Mouse (Mus musculus) lung, embryonic 15.5 days (tissue): ENCODE data around the gene Zc3h15. TPM values are rescaled to one million over a fixed set of nuclear protein-coding genes. Genes with fewer than 3 reads are reported as not detected.

Experiments used
- ATAC-seq: fragments of 200-750 bp; cut with Nextera tagmentation; 2 replicates; pipeline ENCODE4 v1.8.0; 2017; ENCODE audit warnings: moderate number of reproducible peaks, borderline replicate concordance; ENCODE audit not compliant: low FRiP score, low TSS enrichment; ENCODE audit errors: extremely low read depth
- H3K27ac ChIP-seq: fragments of 300-500 bp; sonication (generic); 2 replicates; pipeline ENCODE4 v1.5.1; 2015; ENCODE audit warnings: moderate library complexity, mild to moderate bottlenecking, inconsistent platforms
- H3K27me3 ChIP-seq: fragments of 300-500 bp; sonication (generic); 2 replicates; pipeline ENCODE4 v1.6.1; 2015; ENCODE audit warnings: inconsistent platforms
- H3K36me3 ChIP-seq: fragments of 300-500 bp; sonication (generic); 2 replicates; pipeline ENCODE4 v1.6.1; 2015; ENCODE audit warnings: inconsistent platforms
- H3K4me1 ChIP-seq: fragments of 300-500 bp; sonication (generic); 2 replicates; pipeline ENCODE4 v1.6.1; 2015; ENCODE audit warnings: inconsistent platforms
- H3K4me2 ChIP-seq: fragments of 300-500 bp; sonication (generic); 2 replicates; pipeline ENCODE4 v1.6.1; 2015; ENCODE audit warnings: inconsistent platforms, mild to moderate bottlenecking, moderate library complexity
- H3K4me3 ChIP-seq: fragments of 300-500 bp; sonication (generic); 2 replicates; pipeline ENCODE4 v1.5.1; 2015; ENCODE audit warnings: mild to moderate bottlenecking, inconsistent platforms
- H3K9ac ChIP-seq: fragments of 300-500 bp; sonication (generic); 2 replicates; pipeline ENCODE4 v1.6.1; 2015; ENCODE audit warnings: inconsistent platforms
- H3K9me3 ChIP-seq: fragments of 300-500 bp; sonication (generic); 2 replicates; pipeline ENCODE4 v1.6.1; 2016; ENCODE audit warnings: inconsistent platforms
- WGBS: fragments of 180-500 bp; shearing (Covaris S2); methylation state at CpG from one replicate; pipeline ENCODE4 v1.1.7; 2015; 5-methylcytosine and 5-hydroxymethylcytosine counted together
- polyA plus RNA-seq: library from polyadenylated mRNA; unstranded; fragments of >200 nt; fragmentation: Nextera tagmentation; extraction: Ambion mirVana; gene quantifications from 2 replicates; pipeline ENCODE4 v1.2.1, GENCODE M21; 2015

Zc3h15 gene
- polyA plus RNA-seq, 1 experiment from 2014 or later = 99.7 TPM

- Histone ChIP-seq H3K9ac (no peak overlapping the region), H3K27me3 (no peaks in the 10 kb centered on the region), H3K4me2 (no peak overlapping the region), H3K9me3 (no peaks in the 10 kb centered on the region), H3K4me3 (no peak overlapping the region), H3K27ac (no peak overlapping the region), H3K36me3 (0 out of 2 replicates have a peak, but pooled peaks cover 8% of the 10 kb centered on the region), H3K4me1 (no peaks in the 10 kb centered on the region)
- ATAC-seq = no peak
- WGBS = 49% methylated on average over 5 of the region's 5 CpGs
These were observed 31.4 kb downstream of the Zc3h15 start for GRCm38 (mm10) chr2:83675681-83676080.

- H3K27ac ChIP-seq = no peak overlapping the region
- no peaks in the 10 kb centered on the region for H3K9me3 ChIP-seq
- H3K4me2 ChIP-seq = no peak overlapping the region
- no peaks in the 10 kb centered on the region for H3K27me3 ChIP-seq
- peaks cover 7% of the 10 kb centered on the region for H3K4me1 ChIP-seq
- H3K4me3 ChIP-seq = no peak overlapping the region
- H3K9ac ChIP-seq = no peak overlapping the region
- 0 out of 2 replicates have a peak, but pooled peaks cover 8% of the 10 kb centered on the region for H3K36me3 ChIP-seq
- WGBS = 78% methylated on average over 4 of the region's 4 CpGs
- ATAC-seq = no peak
These were observed 32.1 kb downstream of the Zc3h15 start for GRCm38 (mm10) chr2:83676226-83676870.

GRCm38 (mm10) chr2:83681332-83681731, 37.1 kb downstream of the Zc3h15 start:
- Histone ChIP-seq H3K4me1 (peaks cover 13% of the 10 kb centered on the region), H3K9ac (no peak overlapping the region), H3K4me2 (no peak overlapping the region), H3K36me3 (no peaks in the 10 kb centered on the region), H3K9me3 (no peaks in the 10 kb centered on the region), H3K4me3 (no peak overlapping the region), H3K27me3 (no peaks in the 10 kb centered on the region), H3K27ac (0 out of 2 replicates have a peak overlapping the region, but pooled peaks have one; percentile 33)
- peak; percentile 76; the same call in 1 of the 2 replicates for ATAC-seq
- 51% methylated on average over 8 of the region's 8 CpGs for WGBS

- H3K36me3 ChIP-seq = no peaks in the 10 kb centered on the region
- no peaks in the 10 kb centered on the region for H3K27me3 ChIP-seq
- H3K4me3 ChIP-seq = no peak overlapping the region
- no peak overlapping the region for H3K9ac ChIP-seq
- no peak overlapping the region for H3K4me2 ChIP-seq
- ATAC-seq = peak; percentile 41; the same call in 1 of the 2 replicates
- H3K4me1 ChIP-seq = peaks cover 13% of the 10 kb centered on the region
- WGBS = 48% methylated on average over 6 of the region's 6 CpGs
- no peaks in the 10 kb centered on the region for H3K9me3 ChIP-seq
- no peak overlapping the region for H3K27ac ChIP-seq
These were observed 37.5 kb downstream of the Zc3h15 start for GRCm38 (mm10) chr2:83681785-83682184.

GRCm38 (mm10) chr2:83682282-83682681, 38.0 kb downstream of the Zc3h15 start:
- peak overlapping the region; percentile 6; the same call in 1 of the 2 replicates for H3K27ac ChIP-seq

GRCm38 (mm10) chr2:83683731-83684519, 39.7 kb downstream of the Zc3h15 start:
- Histone ChIP-seq H3K9ac (no peak overlapping the region), H3K27me3 (no peaks in the 10 kb centered on the region), H3K27ac (no peak overlapping the region), H3K4me3 (no peak overlapping the region), H3K4me2 (no peak overlapping the region), H3K9me3 (no peaks in the 10 kb centered on the region), H3K36me3 (no peaks in the 10 kb centered on the region), H3K4me1 (peaks cover 13% of the 10 kb centered on the region)
- no peak for ATAC-seq
- WGBS = 69% methylated on average over 9 of the region's 9 CpGs

More at GRCm38 (mm10) chr2:83682282-83682681, 38.0 kb downstream of the Zc3h15 start:
- ATAC-seq = peak; percentile 60; the same call in 1 of the 2 replicates
- 37% methylated on average over 8 of the region's 8 CpGs for WGBS
- Histone ChIP-seq H3K27me3 (no peaks in the 10 kb centered on the region), H3K4me1 (peaks cover 13% of the 10 kb centered on the region), H3K4me2 (no peak overlapping the region), H3K9ac (no peak overlapping the region), H3K36me3 (no peaks in the 10 kb centered on the region), H3K9me3 (no peaks in the 10 kb centered on the region), H3K4me3 (no peak overlapping the region)

- 68% methylated on average over 8 of the region's 8 CpGs for WGBS
- Histone ChIP-seq H3K9ac (no peak overlapping the region), H3K36me3 (no peaks in the 10 kb centered on the region), H3K4me1 (peaks cover 13% of the 10 kb centered on the region), H3K4me3 (no peak overlapping the region), H3K4me2 (no peak overlapping the region), H3K9me3 (no peaks in the 10 kb centered on the region), H3K27me3 (no peaks in the 10 kb centered on the region), H3K27ac (no peak overlapping the region)
- no peak for ATAC-seq
These were observed 40.5 kb downstream of the Zc3h15 start for GRCm38 (mm10) chr2:83684691-83685090.

GRCm38 (mm10) chr2:83690372-83690771, 46.1 kb downstream of the Zc3h15 start:
- no peak for ATAC-seq
- WGBS = 59% methylated on average over 2 of the region's 2 CpGs

GRCm38 (mm10) chr2:83692651-83693545, 48.7 kb downstream of the Zc3h15 start:
- Histone ChIP-seq H3K4me2 (no peak overlapping the region), H3K27ac (no peak overlapping the region), H3K4me3 (no peak overlapping the region), H3K9me3 (no peaks in the 10 kb centered on the region), H3K9ac (no peak overlapping the region), H3K36me3 (no peaks in the 10 kb centered on the region), H3K27me3 (no peaks in the 10 kb centered on the region), H3K4me1 (no peaks in the 10 kb centered on the region)
- WGBS = 35% methylated on average over 10 of the region's 10 CpGs
- ATAC-seq = no peak

More at GRCm38 (mm10) chr2:83690372-83690771, 46.1 kb downstream of the Zc3h15 start:
- no peaks in the 10 kb centered on the region for H3K27me3 ChIP-seq
- H3K9ac ChIP-seq = no peak overlapping the region
- no peak overlapping the region for H3K4me2 ChIP-seq
- H3K9me3 ChIP-seq = no peaks in the 10 kb centered on the region
- H3K4me3 ChIP-seq = no peak overlapping the region
- no peaks in the 10 kb centered on the region for H3K36me3 ChIP-seq
- H3K27ac ChIP-seq = no peak overlapping the region
- no peaks in the 10 kb centered on the region for H3K4me1 ChIP-seq

GRCm38 (mm10) chr2:83694061-83694460, 49.8 kb downstream of the Zc3h15 start:
- Histone ChIP-seq H3K27me3 (no peaks in the 10 kb centered on the region), H3K9me3 (no peaks in the 10 kb centered on the region), H3K36me3 (no peaks in the 10 kb centered on the region), H3K4me2 (no peak overlapping the region), H3K27ac (no peak overlapping the region), H3K4me3 (no peak overlapping the region), H3K9ac (no peak overlapping the region), H3K4me1 (no peaks in the 10 kb centered on the region)
- ATAC-seq = no peak; the same call in 1 of the 2 replicates
- WGBS = 64% methylated on average over 7 of the region's 7 CpGs

- Histone ChIP-seq H3K27me3 (no peaks in the 10 kb centered on the region), H3K4me3 (no peak overlapping the region), H3K36me3 (no peaks in the 10 kb centered on the region), H3K9ac (no peak overlapping the region), H3K9me3 (no peaks in the 10 kb centered on the region), H3K27ac (no peak overlapping the region), H3K4me2 (no peak overlapping the region), H3K4me1 (no peaks in the 10 kb centered on the region)
- ATAC-seq = no peak
- WGBS = 68% methylated on average over 11 of the region's 11 CpGs
These were observed 51.4 kb downstream of the Zc3h15 start for GRCm38 (mm10) chr2:83695345-83696247.
